Mouse (Mus musculus): ENCODE measurements around the gene Ndnf.

- TF ChIP-seq CTCF (IDR thresholded peaks at IDR 0.05; ENCODE audit: low read depth, low read length) (no peak), POLR2A (IDR thresholded peaks at IDR 0.05; ENCODE audit: insufficient read depth, low read length) (no peak)
Observed at GRCm38 (mm10) chr6:65758214-65758613, 86.8 kb downstream of the Ndnf start.

Measured in ES-Bruce4 (cell line).